Comparison of ENCODE assay signal across 15 mouse cellular contexts in genomic region chr13:103667749-103668148, GRCm38 (mm10).
"Had no signal": no experiment of that assay in that cellular context is flagged by ENCODE, and none has a peak within 500 bp of the region (broad histone marks: within the 10 kb centered on the region; RNA-seq: fewer than 3 reads in every experiment).

No protein-coding gene starts in this region.

- H3K27ac ChIP-seq: macrophage; midbrain, embryonic 12.5 days; neural tube, embryonic 12.5 days; stomach, embryonic 15.5 days; stomach, postnatal 0 days had no signal

- H3K9me3 ChIP-seq: megakaryocyte, embryonic 14.5 days; midbrain, embryonic 12.5 days; neural tube, embryonic 12.5 days; stomach, embryonic 15.5 days had no signal

- H3K27me3 ChIP-seq: megakaryocyte, embryonic 14.5 days; midbrain, embryonic 12.5 days; neural tube, embryonic 12.5 days; stomach, embryonic 15.5 days had no signal

- H3K4me1 ChIP-seq: megakaryocyte, embryonic 14.5 days; midbrain, embryonic 12.5 days; neural tube, embryonic 12.5 days; stomach, embryonic 15.5 days had no signal

- H3K4me2 ChIP-seq: lung, embryonic 14.5 days; midbrain, embryonic 12.5 days; neural tube, embryonic 12.5 days; stomach, embryonic 15.5 days had no signal

- H3K9ac ChIP-seq: lung, embryonic 14.5 days; midbrain, embryonic 12.5 days; neural tube, embryonic 12.5 days; stomach, embryonic 15.5 days had no signal

- H3K36me3 ChIP-seq: midbrain, embryonic 12.5 days; neural tube, embryonic 12.5 days; stomach, embryonic 15.5 days had no signal

- H3K4me3 ChIP-seq: megakaryocyte, embryonic 14.5 days; midbrain, embryonic 12.5 days; neural tube, embryonic 12.5 days; stomach, embryonic 15.5 days had no signal

- DNase-seq: lung, adult 18-20 months; lung, embryonic 14.5 days; lung, postnatal 14 days; lung, postnatal 36 days; midbrain, embryonic 14.5 days; right cerebral cortex, postnatal 14 days; thymus, adult 2 months; thymus, postnatal 25 days; thymus, postnatal 4 days had no signal
